Mouse (Mus musculus): ENCODE results near the gene Coa7. TPM values are rescaled to one million over a fixed set of nuclear protein-coding genes. Genes with fewer than 3 reads are reported as not detected.
A peak's percentile ranks its signal among the peaks of the same experiment; 100 is the strongest.

Coa7 gene
- 19.5 and 24.2 TPM in 2 replicates for polyA plus RNA-seq (2011; ENCODE audit: insufficient read length, low read depth, missing spikeins)

DNA sequence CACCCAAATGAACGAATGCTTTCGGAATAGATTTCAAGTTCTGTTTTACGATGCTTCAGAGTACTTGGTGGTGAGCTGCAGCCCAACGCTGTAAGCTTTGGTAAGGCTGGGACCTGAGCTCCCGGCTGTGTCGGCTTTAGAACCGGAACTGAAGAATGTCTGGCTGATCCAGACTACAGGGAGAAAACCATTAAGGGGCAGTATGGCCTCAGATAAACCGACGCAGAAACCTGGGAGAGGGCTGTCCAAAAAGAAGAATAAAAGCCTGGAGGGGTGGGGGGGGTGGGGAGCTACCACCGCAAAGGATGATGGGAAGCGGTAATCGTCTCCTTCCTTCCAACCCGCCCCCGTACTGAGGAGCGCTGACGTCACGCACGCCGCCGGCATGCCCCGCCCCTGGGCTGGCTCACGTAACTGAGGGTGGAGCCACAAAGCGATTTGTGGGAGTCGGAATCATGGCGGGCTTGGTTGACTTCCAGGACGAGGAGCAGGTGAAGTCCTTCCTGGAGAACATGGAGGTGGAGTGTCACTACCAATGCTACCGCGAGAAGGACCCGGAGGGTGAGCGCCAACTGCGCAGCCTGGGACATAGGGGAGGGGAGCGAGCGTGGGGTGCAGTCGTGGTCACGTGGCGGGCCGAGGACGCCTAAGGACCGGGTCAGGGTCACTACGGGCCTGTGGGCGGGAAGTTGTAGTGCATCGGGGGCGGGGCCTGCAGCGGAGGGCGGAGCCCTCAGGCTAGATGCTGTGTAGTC, at the start of gene Coa7:
Gene Coa7, plus strand, starts transcription at position 411 of the 755 bp plus-strand sequence.
- H3K27ac ChIP-seq (ENCODE audit: insufficient read depth, low read length) = peak within 1 kb of the TSS; percentile 87
- TF ChIP-seq POLR2A (IDR thresholded peaks at IDR 0.05; ENCODE audit: low read depth, low read length) (peak; percentile 44), CTCF (IDR thresholded peaks at IDR 0.05; ENCODE audit: borderline replicate concordance, insufficient read depth, low read length) (no peak)
- 0 out of 2 replicates have a peak, but pooled peaks cover 2% of the 10 kb centered on the region for H3K4me1 ChIP-seq (ENCODE audit: control insufficient read depth, insufficient read depth, low read length)
- H3K4me3 ChIP-seq (ENCODE audit: insufficient read depth, low read length) = peak within 1 kb of the TSS; percentile 70

DNA sequence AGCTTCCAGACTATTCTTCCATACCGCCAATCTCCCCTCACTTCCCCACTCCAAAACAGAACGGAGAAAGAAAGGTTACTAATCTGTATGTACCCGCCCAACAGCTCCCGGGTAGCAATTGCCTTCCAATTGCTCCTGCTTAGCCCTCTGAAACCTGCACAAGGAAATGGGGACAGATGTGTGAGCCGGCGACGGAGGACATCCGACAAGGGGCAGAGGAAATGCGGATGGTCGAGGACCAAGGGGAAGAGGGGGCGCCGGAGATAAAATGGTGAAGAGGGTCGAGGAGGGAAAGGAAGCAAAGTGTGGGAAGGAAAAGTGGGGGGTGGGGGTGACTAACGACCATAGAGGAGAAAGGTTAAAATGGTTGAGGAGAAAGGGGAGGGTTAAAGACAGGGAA, 27.7 kb upstream of the Coa7 start:
- Histone ChIP-seq H3K4me3 (ENCODE audit: insufficient read depth, low read length) (peak overlapping the region; percentile 89), H3K27ac (ENCODE audit: insufficient read depth, low read length) (peak overlapping the region; percentile 82), H3K4me1 (ENCODE audit: control insufficient read depth, insufficient read depth, low read length) (peaks cover 5% of the 10 kb centered on the region)
- TF ChIP-seq POLR2A (IDR thresholded peaks at IDR 0.05; ENCODE audit: low read depth, low read length) (no peak), CTCF (IDR thresholded peaks at IDR 0.05; ENCODE audit: borderline replicate concordance, insufficient read depth, low read length) (no peak)

DNA sequence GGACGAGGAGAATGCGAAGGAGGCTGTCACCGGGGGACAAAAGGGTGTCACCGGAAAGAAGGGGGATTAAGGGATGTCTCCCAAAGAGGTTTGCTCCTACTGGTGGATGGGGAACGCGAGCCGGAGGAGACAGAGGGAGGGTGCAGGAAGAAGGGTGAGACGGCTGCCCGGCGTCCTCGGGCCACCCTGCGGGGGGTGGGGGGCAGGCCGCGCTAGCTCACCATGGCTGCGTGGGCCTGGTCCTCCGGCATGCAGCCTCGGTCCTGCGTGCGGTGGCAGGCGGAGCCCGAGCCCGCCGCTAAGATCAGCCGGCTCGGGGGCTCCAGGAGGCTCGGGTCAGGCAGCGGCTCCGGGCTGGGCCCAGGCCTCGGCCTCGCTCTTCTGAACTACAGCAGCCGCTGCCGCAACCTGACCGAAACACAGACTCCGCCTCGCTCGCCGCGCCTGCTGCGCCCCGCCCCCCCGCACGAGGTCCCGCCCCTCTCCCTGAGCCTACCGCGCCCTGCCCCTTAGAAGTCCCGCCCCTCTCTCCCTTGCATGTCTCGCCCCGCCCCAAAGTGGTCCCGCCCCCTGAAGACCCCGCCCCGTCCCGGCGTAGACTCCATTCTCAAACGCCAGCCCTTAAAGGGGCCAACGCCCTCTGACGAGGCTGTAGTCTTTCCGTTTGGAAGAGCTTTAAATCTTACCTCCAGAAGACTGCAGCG, 27.1 kb upstream of the Coa7 start, which contains the start of gene Zyg11b:
Gene Zyg11b, minus strand, starts transcription at position 427 of the 704 bp plus-strand sequence.
- Histone ChIP-seq H3K4me3 (ENCODE audit: insufficient read depth, low read length) (peak within 1 kb of the TSS; percentile 89), H3K4me1 (ENCODE audit: control insufficient read depth, insufficient read depth, low read length) (peaks cover 5% of the 10 kb centered on the region), H3K27ac (ENCODE audit: insufficient read depth, low read length) (peak within 1 kb of the TSS; percentile 82)
- TF ChIP-seq CTCF (IDR thresholded peaks at IDR 0.05; ENCODE audit: borderline replicate concordance, insufficient read depth, low read length) = no peak
- TF ChIP-seq POLR2A (IDR thresholded peaks at IDR 0.05; ENCODE audit: low read depth, low read length) = peak; percentile 78

DNA sequence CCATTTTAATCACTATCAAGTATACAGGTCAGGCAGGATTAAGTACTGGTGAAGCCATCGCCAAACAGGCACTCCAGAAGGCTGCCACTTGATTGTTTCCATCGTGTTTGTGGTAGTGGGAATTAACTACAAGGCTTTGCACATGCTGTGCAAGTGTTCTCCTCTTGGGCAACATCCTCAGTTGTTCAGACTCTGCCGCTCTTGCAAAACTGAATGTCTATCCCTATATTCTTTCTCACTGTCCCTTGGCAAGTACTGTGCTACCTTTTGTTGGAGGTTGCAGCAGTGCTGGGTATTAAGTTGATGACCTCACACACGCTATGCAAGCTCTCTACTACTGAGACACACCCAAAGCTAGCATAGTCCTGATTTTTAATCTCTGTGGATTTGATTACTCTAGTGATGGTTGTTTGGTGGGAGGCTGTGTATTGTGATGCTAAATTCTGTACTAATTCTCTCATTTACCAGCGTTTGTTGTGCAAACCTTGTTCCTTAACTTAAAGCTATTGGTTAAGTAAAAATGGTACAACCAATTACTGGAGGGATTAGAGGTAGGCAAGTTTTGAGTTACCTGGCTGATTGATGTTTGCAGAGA, 25.5 kb upstream of the Coa7 start:
- Histone ChIP-seq H3K4me1 (ENCODE audit: control insufficient read depth, insufficient read depth, low read length) (peaks cover 5% of the 10 kb centered on the region), H3K27ac (ENCODE audit: insufficient read depth, low read length) (no peak overlapping the region), H3K4me3 (ENCODE audit: insufficient read depth, low read length) (no peak overlapping the region)
- TF ChIP-seq CTCF (IDR thresholded peaks at IDR 0.05; ENCODE audit: borderline replicate concordance, insufficient read depth, low read length) (no peak), POLR2A (IDR thresholded peaks at IDR 0.05; ENCODE audit: low read depth, low read length) (no peak)

DNA sequence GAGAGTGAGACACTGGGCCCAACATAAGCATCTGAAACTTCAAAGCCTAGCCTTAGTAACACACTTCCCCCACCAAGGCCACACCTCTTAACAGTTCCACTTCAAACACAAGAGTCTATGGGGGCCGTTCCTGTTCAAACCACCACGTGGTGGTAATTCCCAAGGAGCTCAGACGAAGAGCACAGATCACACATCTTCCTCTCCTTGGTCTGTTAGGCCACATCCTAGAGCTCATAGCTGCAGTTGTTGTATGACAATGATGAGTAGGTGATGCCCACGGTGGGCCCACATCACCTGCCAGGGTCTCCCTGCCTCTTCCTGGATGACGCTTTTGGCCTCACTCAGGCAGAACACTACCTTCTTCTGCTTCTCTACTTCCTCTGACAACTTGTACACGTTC, 17.2 kb upstream of the Coa7 start:
- H3K27ac ChIP-seq (ENCODE audit: insufficient read depth, low read length) = no peak overlapping the region
- no peaks in the 10 kb centered on the region for H3K4me1 ChIP-seq (ENCODE audit: control insufficient read depth, insufficient read depth, low read length)
- no peak overlapping the region for H3K4me3 ChIP-seq (ENCODE audit: insufficient read depth, low read length)
- TF ChIP-seq POLR2A (IDR thresholded peaks at IDR 0.05; ENCODE audit: low read depth, low read length) = no peak
- no peak for TF ChIP-seq CTCF (IDR thresholded peaks at IDR 0.05; ENCODE audit: borderline replicate concordance, insufficient read depth, low read length)

DNA sequence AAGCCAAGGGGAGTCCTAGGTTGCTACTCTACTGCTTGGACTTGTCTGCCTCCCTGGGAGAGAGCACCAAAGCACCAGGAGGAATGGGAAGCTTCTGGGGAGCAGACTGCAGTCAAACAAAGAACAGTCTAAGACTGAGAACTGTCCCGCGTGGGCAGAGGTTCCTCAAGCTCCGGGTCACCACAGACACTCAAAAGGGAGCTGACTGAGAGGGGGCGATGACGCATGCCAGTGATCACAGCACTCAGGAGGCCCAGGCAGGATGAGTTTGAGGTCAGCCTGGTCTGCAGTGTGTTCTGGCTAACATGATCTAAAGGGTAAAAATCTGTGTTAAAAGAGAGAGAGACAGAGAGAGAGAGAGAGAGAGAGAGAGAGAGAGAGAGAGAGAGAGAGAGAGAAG, 13.9 kb upstream of the Coa7 start:
- Histone ChIP-seq H3K4me3 (ENCODE audit: insufficient read depth, low read length) (no peak overlapping the region), H3K27ac (ENCODE audit: insufficient read depth, low read length) (no peak overlapping the region), H3K4me1 (ENCODE audit: control insufficient read depth, insufficient read depth, low read length) (no peaks in the 10 kb centered on the region)
- TF ChIP-seq POLR2A (IDR thresholded peaks at IDR 0.05; ENCODE audit: low read depth, low read length) = no peak

DNA sequence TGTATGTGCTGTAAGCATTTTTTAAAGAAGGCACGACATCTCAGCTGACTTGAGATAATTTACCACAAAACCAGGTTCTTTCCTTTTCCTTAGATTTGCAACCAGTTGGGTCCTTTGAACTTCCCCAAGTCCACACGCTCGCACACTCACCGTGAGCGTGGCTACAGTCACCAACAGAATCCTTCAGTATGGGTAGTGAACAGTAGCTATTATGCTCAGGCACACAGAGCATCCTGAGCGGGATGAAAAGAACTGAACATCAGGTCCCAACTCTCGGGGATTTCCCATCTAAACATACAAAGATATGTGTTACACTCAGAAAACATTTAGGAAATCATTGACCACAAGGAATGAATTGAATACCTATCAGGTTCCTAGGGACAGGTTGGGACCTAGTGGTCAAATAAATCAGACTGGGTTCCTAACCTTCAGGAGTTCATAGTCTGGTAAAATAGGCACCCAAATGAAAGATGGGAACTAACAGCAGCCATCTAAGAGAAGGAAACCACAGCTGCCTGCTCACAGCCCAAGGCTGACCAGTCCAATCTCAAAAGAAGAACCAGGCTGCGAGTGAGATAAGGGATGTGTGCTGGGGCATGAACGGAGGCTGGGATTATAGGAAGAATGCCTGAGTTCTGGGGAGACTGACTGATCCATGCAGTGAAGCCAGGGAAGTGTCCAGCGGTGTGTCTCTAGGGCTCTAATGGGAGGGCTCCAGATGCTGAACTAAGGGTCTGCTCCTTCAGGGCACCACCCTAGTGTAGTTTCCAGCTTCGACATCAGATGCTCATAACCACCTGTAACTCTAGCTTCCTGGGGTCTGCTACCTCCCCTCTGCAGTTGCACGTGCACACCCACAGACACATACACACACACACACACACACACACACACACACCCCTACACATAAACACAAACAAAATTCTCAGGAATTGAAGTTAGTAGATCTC, 10.0 kb upstream of the Coa7 start:
- Histone ChIP-seq H3K27ac (ENCODE audit: insufficient read depth, low read length) (no peak overlapping the region), H3K4me3 (ENCODE audit: insufficient read depth, low read length) (no peak overlapping the region)
- TF ChIP-seq POLR2A (IDR thresholded peaks at IDR 0.05; ENCODE audit: low read depth, low read length) (no peak), CTCF (IDR thresholded peaks at IDR 0.05; ENCODE audit: borderline replicate concordance, insufficient read depth, low read length) (no peak)

DNA sequence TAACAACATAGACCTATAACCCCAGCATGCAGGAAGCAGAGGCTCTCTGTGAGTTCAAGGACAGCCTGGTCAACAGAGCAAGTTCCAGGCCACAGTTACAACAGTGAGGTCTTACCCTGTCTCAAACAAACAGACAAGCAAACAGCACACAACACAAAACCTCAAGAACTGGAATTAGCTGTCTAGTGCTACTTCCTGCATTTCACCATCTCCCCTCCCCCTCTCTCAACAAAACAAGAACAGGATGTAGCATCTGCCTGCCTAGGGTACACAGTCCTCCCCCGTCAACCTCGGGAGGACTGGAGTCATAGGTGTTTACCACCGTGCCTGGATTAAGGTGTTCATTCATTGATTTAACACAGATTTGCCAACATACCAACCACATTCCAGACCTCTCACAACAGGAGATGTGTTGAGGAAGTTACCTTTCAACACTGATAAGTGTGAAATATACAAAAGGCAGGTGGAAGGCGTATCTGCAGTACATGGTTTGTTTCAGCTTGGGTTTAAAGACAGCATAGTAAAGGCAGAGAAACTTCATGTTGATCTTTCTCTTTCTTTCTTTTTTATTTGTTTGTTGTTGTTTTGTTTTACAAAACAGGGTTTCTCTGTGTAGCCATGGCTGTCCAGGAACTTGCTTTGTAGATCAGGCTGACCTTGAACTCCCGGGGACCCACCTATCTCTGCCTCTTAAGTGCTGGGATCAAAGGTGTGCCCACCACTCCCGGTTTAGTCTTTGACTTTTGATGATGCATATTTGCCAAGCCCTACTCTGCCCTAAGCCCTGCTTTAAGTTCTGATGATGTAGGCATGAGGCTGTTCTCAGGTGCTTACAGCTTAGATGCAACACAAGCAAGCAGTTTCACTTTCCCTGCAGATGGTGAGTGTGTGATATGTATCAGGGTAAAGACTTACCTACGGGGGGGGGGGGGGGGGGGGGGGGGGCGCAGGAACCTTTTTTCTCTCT, 9.0 kb upstream of the Coa7 start:
- H3K4me1 ChIP-seq (ENCODE audit: control insufficient read depth, insufficient read depth, low read length) = no peaks in the 10 kb centered on the region
- H3K4me3 ChIP-seq (ENCODE audit: insufficient read depth, low read length) = no peak overlapping the region
- TF ChIP-seq POLR2A (IDR thresholded peaks at IDR 0.05; ENCODE audit: low read depth, low read length) = no peak
- TF ChIP-seq CTCF (IDR thresholded peaks at IDR 0.05; ENCODE audit: borderline replicate concordance, insufficient read depth, low read length) = no peak
- no peak overlapping the region for H3K27ac ChIP-seq (ENCODE audit: insufficient read depth, low read length)

More for the DNA sequence above, 10.0 kb upstream of the Coa7 start:
- H3K4me1 ChIP-seq (ENCODE audit: control insufficient read depth, insufficient read depth, low read length) = no peaks in the 10 kb centered on the region

Measured in embryonic fibroblast, embryonic 13.5 days (primary cell).